Mouse (Mus musculus) heart, embryonic 15.5 days (tissue): ENCODE measurements around the gene Prr13. TPM values are rescaled to one million over a fixed set of nuclear protein-coding genes. Genes with fewer than 3 reads are reported as not detected.

ENCODE experiments used
- polyA plus RNA-seq: library from polyadenylated mRNA; unstranded; fragments of >200 nt; fragmentation: Nextera tagmentation; extraction: Ambion mirVana; gene quantifications from 2 replicates; pipeline ENCODE4 v1.2.1, GENCODE M21; 2015

Gene Prr13
- polyA plus RNA-seq, 1 experiment from 2014 or later = 91.2 TPM

Other genes with a start within 250 kb of the Prr13 start
- 1.7 and 8.9 TPM in 2 replicates for gene Itgb7, start 227.1 kb upstream of the Prr13 start, polyA plus RNA-seq
- gene Rarg, start 201.5 kb upstream of the Prr13 start, polyA plus RNA-seq = 7.9 and 15.8 TPM in 2 replicates
- not detected in 2 replicates for gene Gm9918, start 188.5 kb upstream of the Prr13 start, polyA plus RNA-seq
- gene Mfsd5, start 179.6 kb upstream of the Prr13 start, polyA plus RNA-seq = 39.3 and 47.4 TPM in 2 replicates
- 14.7 and 20.0 TPM in 2 replicates for gene Espl1, start 162.8 kb upstream of the Prr13 start, polyA plus RNA-seq
- 261 and 296 TPM in 2 replicates for gene Pfdn5, start 132.9 kb upstream of the Prr13 start, polyA plus RNA-seq
- gene Myg1, start 127.3 kb upstream of the Prr13 start, polyA plus RNA-seq = 47.9 and 69.2 TPM in 2 replicates
- 39.1 and 52.4 TPM in 2 replicates for gene Aaas, start 108.3 kb upstream of the Prr13 start, polyA plus RNA-seq
- 0.15 and 0.22 TPM in 2 replicates for gene Sp7, start 91.8 kb upstream of the Prr13 start, polyA plus RNA-seq
- gene Sp1, start 52.9 kb upstream of the Prr13 start, polyA plus RNA-seq = 4.7 and 5.0 TPM in 2 replicates
- 4.9 and 5.7 TPM in 2 replicates for gene Amhr2, start 13.7 kb upstream of the Prr13 start, polyA plus RNA-seq
- 130 and 139 TPM in 2 replicates for gene Pcbp2, start 11.5 kb downstream of the Prr13 start, polyA plus RNA-seq
- 2.0 and 2.6 TPM in 2 replicates for gene Gm10337, start 44.7 kb downstream of the Prr13 start, polyA plus RNA-seq
- 9.8 and 13.1 TPM in 2 replicates for gene Map3k12, start 58.0 kb downstream of the Prr13 start, polyA plus RNA-seq
- gene Tarbp2, start 59.2 kb downstream of the Prr13 start, polyA plus RNA-seq = 78.3 and 87.9 TPM in 2 replicates
- gene Npff, start 65.9 kb downstream of the Prr13 start, polyA plus RNA-seq = 2.3 and 2.4 TPM in 2 replicates
- 0.24 TPM in 1 of 2 replicates, not detected in the other for gene Gm28047, start 166.0 kb downstream of the Prr13 start, polyA plus RNA-seq
- 26.7 and 32.7 TPM in 2 replicates for gene Atf7, start 166.4 kb downstream of the Prr13 start, polyA plus RNA-seq
- gene Atp5g2, start 213.3 kb downstream of the Prr13 start, polyA plus RNA-seq = 58.1 and 78.1 TPM in 2 replicates